Mouse (Mus musculus) right cerebral cortex, adult 18-20 months (tissue): ENCODE measurements around the gene Gm42957.
"Not testable (repeated sequence)": the region's sequence is repeated elsewhere in the genome, so short reads cannot be mapped to it uniquely, and the experiment has no call there.

Experiments used
- DNase-seq: peaks from one replicate; pipeline ENCODE4 v3.0.0; 2022; ENCODE audit warnings: mixed read lengths

Gm42957 gene

GRCm38 (mm10) chr3:96678456-96678855 is 43.2 kb downstream of the Gm42957 start:
- no peak for DNase-seq

- no peak for DNase-seq
Measured at GRCm38 (mm10) chr3:96679159-96679674, 43.9 kb downstream of the Gm42957 start.

GRCm38 (mm10) chr3:96680269-96680956 is 45.1 kb downstream of the Gm42957 start:
- no peak for DNase-seq

- DNase-seq, result no peak
Measured at GRCm38 (mm10) chr3:96683496-96683895, 48.2 kb downstream of the Gm42957 start.

GRCm38 (mm10) chr3:96684151-96684821 is 49.0 kb downstream of the Gm42957 start:
- DNase-seq, result no peak

- DNase-seq, result no peak
Measured at GRCm38 (mm10) chr3:96684822-96685156, 49.5 kb downstream of the Gm42957 start.

GRCm38 (mm10) chr3:96686057-96686456 is 50.8 kb downstream of the Gm42957 start:
- DNase-seq, result not testable (repeated sequence)

- DNase-seq, result no peak
Measured at GRCm38 (mm10) chr3:96688854-96689253, 53.6 kb downstream of the Gm42957 start.

- no peak for DNase-seq
Measured at GRCm38 (mm10) chr3:96690298-96690697, 55.0 kb downstream of the Gm42957 start.

GRCm38 (mm10) chr3:96692506-96692905 is 57.2 kb downstream of the Gm42957 start:
- DNase-seq, result no peak

GRCm38 (mm10) chr3:96693579-96693978 is 58.3 kb downstream of the Gm42957 start:
- no peak for DNase-seq

- peak; percentile 63 for DNase-seq
Measured at GRCm38 (mm10) chr3:96696198-96696765, 61.0 kb downstream of the Gm42957 start, which contains the start of gene Pias3. Pias3 (plus strand) TSS chr3:96696384.

GRCm38 (mm10) chr3:96696766-96697732 is 61.8 kb downstream of the Gm42957 start:
- DNase-seq, result peak; percentile 84

- peak; percentile 65 for DNase-seq
Measured at GRCm38 (mm10) chr3:96698993-96699690, 63.9 kb downstream of the Gm42957 start.

- no peak for DNase-seq
Measured at GRCm38 (mm10) chr3:96700376-96700775, 65.1 kb downstream of the Gm42957 start.

GRCm38 (mm10) chr3:96701003-96701402 is 65.7 kb downstream of the Gm42957 start:
- no peak for DNase-seq
